Mouse (Mus musculus) CH12.LX (cell line): ENCODE data around the gene Plekhh3. TPM values are rescaled to one million over a fixed set of nuclear protein-coding genes. Genes with fewer than 3 reads are reported as not detected.

Source experiments
- DNase-seq: peaks from one replicate; pipeline ENCODE4 v3.0.0-alpha.2; 2013; ENCODE audit errors: extremely low read depth
- H3K27ac ChIP-seq: 2 replicates; pipeline ENCODE4 v1.5.1; 2012; ENCODE audit warnings: low read depth, mild to moderate bottlenecking, control low read depth, moderate library complexity; ENCODE audit not compliant: insufficient read depth
- H3K27me3 ChIP-seq: replicated peaks from 2 replicates; pipeline ENCODE3; 2012; ENCODE audit warnings: inconsistent platforms
- H3K36me3 ChIP-seq, 2 experiments: replicated peaks in 1 of 2; 2 replicates each; pipeline versions ENCODE3 to v1.6.1; 2012; ENCODE audit warnings: inconsistent platforms in 1 of 2, low read length in 1 of 2, mild to moderate bottlenecking in 1 of 2, mixed read lengths in 1 of 2, moderate library complexity in 1 of 2; ENCODE audit not compliant: control insufficient read depth in 1 of 2, insufficient read depth in 1 of 2
- H3K4me1 ChIP-seq, 2 experiments: 2 replicates each; pipeline ENCODE4 v1.6.1; 2012; ENCODE audit warnings: inconsistent platforms in 1 of 2, moderate library complexity in 1 of 2; ENCODE audit not compliant: insufficient read depth in 2 of 2, control insufficient read depth in 1 of 2
- H3K4me2 ChIP-seq: 2 replicates; pipeline ENCODE4 v1.6.1; 2012; ENCODE audit warnings: low read depth, mild to moderate bottlenecking, control low read depth; ENCODE audit not compliant: poor library complexity, insufficient read depth, severe bottlenecking
- H3K4me3 ChIP-seq, 3 experiments: fragments of 150-350 bp in 1 of 3; sonication (generic) in 1 of 3; replicated peaks in 1 of 3; 2 replicates each; pipeline versions ENCODE3 to v1.5.1; 2011 to 2012; ENCODE audit warnings: low read depth in 2 of 3, low read length in 2 of 3, mild to moderate bottlenecking in 2 of 3, moderate library complexity in 2 of 3, control low read depth in 1 of 3, improper control_type of control experiment in 1 of 3, inconsistent platforms in 1 of 3, mixed read lengths in 1 of 3; ENCODE audit not compliant: poor library complexity in 1 of 3
- H3K79me2 ChIP-seq: replicated peaks from 2 replicates; pipeline ENCODE4 v1.6.1; 2012; ENCODE audit warnings: mild to moderate bottlenecking, moderate library complexity; ENCODE audit not compliant: control insufficient read depth, poor library complexity, insufficient read depth, severe bottlenecking; ENCODE audit errors: extremely low read depth
- H3K9ac ChIP-seq: 2 replicates; pipeline ENCODE4 v1.6.1; 2012; ENCODE audit warnings: low read depth, mild to moderate bottlenecking, control low read depth, moderate library complexity; ENCODE audit not compliant: insufficient read depth
- H3K9me3 ChIP-seq: replicated peaks from 2 replicates; pipeline ENCODE3; 2012; ENCODE audit warnings: low read length, inconsistent platforms, mixed read lengths
- BHLHE40 ChIP-seq: IDR thresholded peaks from 2 replicates; pipeline ENCODE4 v1.6.1; 2011; ENCODE audit warnings: mild to moderate bottlenecking, low read depth, low read length, improper control_type of control experiment
- CTCF ChIP-seq, 2 experiments: IDR thresholded peaks in 1 of 2; conservative IDR thresholded peaks in 1 of 2; 2 replicates each; pipeline ENCODE4 v1.5.1; 2011 to 2012; ENCODE audit warnings: low read depth in 2 of 2, low read length in 2 of 2, improper control_type of control experiment in 1 of 2, inconsistent platforms in 1 of 2, mild to moderate bottlenecking in 1 of 2, moderate library complexity in 1 of 2
- GABPA ChIP-seq: IDR thresholded peaks from 2 replicates; pipeline ENCODE4 v1.6.1; 2012; ENCODE audit warnings: low read depth, low read length, improper control_type of control experiment, inconsistent platforms; ENCODE audit not compliant: insufficient replicate concordance
- HCFC1 ChIP-seq: IDR thresholded peaks from 2 replicates; pipeline ENCODE4 v1.6.1; 2012; ENCODE audit warnings: low read depth, mild to moderate bottlenecking, inconsistent platforms, low read length, improper control_type of control experiment
- JUN ChIP-seq: IDR thresholded peaks from 2 replicates; pipeline ENCODE4 v1.6.1; 2011; ENCODE audit warnings: low read depth, mild to moderate bottlenecking, low read length, improper control_type of control experiment, moderate library complexity; ENCODE audit not compliant: insufficient read depth
- JUND ChIP-seq: conservative IDR thresholded peaks from 2 replicates; pipeline ENCODE4 v1.6.1; 2011; ENCODE audit warnings: low read depth, low read length, improper control_type of control experiment
- KAT2A ChIP-seq: IDR thresholded peaks from 2 replicates; pipeline ENCODE4 v1.6.1; 2012; ENCODE audit warnings: low read length, improper control_type of control experiment, inconsistent platforms; ENCODE audit not compliant: insufficient replicate concordance
- MAX ChIP-seq: IDR thresholded peaks from 2 replicates; pipeline ENCODE4 v1.6.1; 2011; ENCODE audit warnings: low read length, improper control_type of control experiment
- MAZ ChIP-seq: IDR thresholded peaks from 2 replicates; pipeline ENCODE4 v1.6.1; 2012; ENCODE audit warnings: low read depth, mild to moderate bottlenecking, inconsistent platforms, low read length, improper control_type of control experiment, moderate library complexity
- MEF2A ChIP-seq: IDR thresholded peaks from 2 replicates; pipeline ENCODE4 v1.6.1; 2014; ENCODE audit warnings: low read depth, mild to moderate bottlenecking, inconsistent platforms, low read length, improper control_type of control experiment, borderline replicate concordance
- MXI1 ChIP-seq: IDR thresholded peaks from 2 replicates; pipeline ENCODE4 v1.6.1; 2011; ENCODE audit warnings: mild to moderate bottlenecking, low read depth, low read length, improper control_type of control experiment
- MYC ChIP-seq: IDR thresholded peaks from 2 replicates; pipeline ENCODE4 v1.6.1; 2011; ENCODE audit warnings: low read depth, mild to moderate bottlenecking, improper control_type of control experiment, low read length
- NRF1 ChIP-seq: IDR thresholded peaks from 2 replicates; pipeline ENCODE4 v1.6.1; 2014; ENCODE audit warnings: low read depth, mild to moderate bottlenecking, inconsistent platforms, low read length, improper control_type of control experiment, moderate library complexity
- POLR2A ChIP-seq: IDR thresholded peaks from 2 replicates; pipeline ENCODE4 v1.6.1; 2011; ENCODE audit warnings: low read depth, mild to moderate bottlenecking, improper control_type of control experiment, low read length
- POLR2AphosphoS2 ChIP-seq: IDR thresholded peaks from 2 replicates; pipeline ENCODE4 v1.6.1; 2011; ENCODE audit warnings: low read depth, low read length, improper control_type of control experiment
- RAD21 ChIP-seq: IDR thresholded peaks from 2 replicates; pipeline ENCODE4 v1.6.1; 2011; ENCODE audit warnings: low read depth, mild to moderate bottlenecking, low read length, improper control_type of control experiment, moderate library complexity
- RCOR1 ChIP-seq: conservative IDR thresholded peaks from 2 replicates; pipeline ENCODE4 v1.6.1; 2012; ENCODE audit warnings: low read depth, mild to moderate bottlenecking, inconsistent platforms, low read length, improper control_type of control experiment
- SIN3A ChIP-seq: IDR thresholded peaks from 2 replicates; pipeline ENCODE4 v1.6.1; 2012; ENCODE audit warnings: low read length, improper control_type of control experiment, inconsistent platforms
- SMC3 ChIP-seq: IDR thresholded peaks from 2 replicates; pipeline ENCODE4 v1.6.1; 2011; ENCODE audit warnings: low read depth, low read length, improper control_type of control experiment
- USF1 ChIP-seq: IDR thresholded peaks from 2 replicates; pipeline ENCODE4 v1.6.1; 2014; ENCODE audit warnings: low read depth, mild to moderate bottlenecking, inconsistent platforms, low read length, improper control_type of control experiment
- ZC3H11A ChIP-seq: IDR thresholded peaks from 2 replicates; pipeline ENCODE4 v1.6.1; 2012; ENCODE audit warnings: low read depth, mild to moderate bottlenecking, inconsistent platforms, low read length, improper control_type of control experiment
- ZMIZ1 ChIP-seq: IDR thresholded peaks from 2 replicates; pipeline ENCODE4 v1.6.1; 2012; ENCODE audit warnings: low read depth, mild to moderate bottlenecking, inconsistent platforms, low read length, improper control_type of control experiment
- ZNF384 ChIP-seq: IDR thresholded peaks from 2 replicates; pipeline ENCODE4 v1.6.1; 2012; ENCODE audit warnings: low read depth, low read length, improper control_type of control experiment, inconsistent platforms
- dilution Hi-C: fragments of 300-500 bp; cut with MboI; formaldehyde crosslinking; loops from 2 replicates; pipeline ENCODE4 v1.14.3; 2020; ENCODE audit warnings: low sequenced_read_pairs; ENCODE audit not compliant: extremely low pct_unique_long_range_greater_than_20kb, extremely low pct_ligation_motif_present
- in situ Hi-C: fragments of 300-500 bp; cut with MboI; formaldehyde crosslinking; loops from 3 replicates; pipeline ENCODE4 v1.14.3; 2019; ENCODE audit warnings: low sequenced_read_pairs, low pct_ligation_motif_present, low pct_unique_long_range_greater_than_20kb, mixed read lengths
- polyA plus RNA-seq: library from polyadenylated mRNA; unstranded; fragments of >175 nt; gene quantifications from 2 replicates; pipeline ENCODE4 v1.2.1, GENCODE M21; 2012; ENCODE audit warnings: low read depth; ENCODE audit not compliant: insufficient read length
- total RNA-seq, 2 experiments: library from RNA; depleted of rRNA; stranded (reverse); fragments of 300-350 nt in 1 of 2; fragments of >200 nt in 1 of 2; gene quantifications; 2 replicates each; pipeline ENCODE4 v1.2.3; 2012 to 2014

The Plekhh3 gene
- total and polyA plus RNA-seq, 3 experiments = 2.9 to 20.3 (median 5.0) TPM

DNA sequence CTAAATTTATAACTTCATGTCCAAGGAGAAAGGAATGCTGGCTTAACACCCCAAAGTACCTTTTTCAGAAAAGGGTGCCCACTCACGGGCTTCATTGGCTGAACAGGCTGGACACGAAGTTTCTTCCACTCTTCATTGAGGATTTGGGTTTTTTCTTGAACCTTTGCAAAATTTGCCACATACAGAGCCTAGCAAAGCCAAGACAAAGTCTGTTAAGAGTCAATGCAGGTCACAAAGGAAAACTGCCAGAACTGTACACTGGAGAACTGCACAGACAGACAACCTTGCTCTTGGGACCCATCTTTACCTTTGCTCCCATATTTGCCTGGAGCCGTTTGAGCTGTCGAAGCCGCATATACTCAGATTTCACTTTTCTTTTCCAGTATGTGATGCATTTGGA lies 45.8 kb upstream of the Plekhh3 start:
- dilution Hi-C loops = no loop called here
- Histone ChIP-seq H3K4me3 (no peak overlapping the region), H3K9me3 (no peaks in the 10 kb centered on the region), H3K36me3 (peaks cover 29 to 65% of the 10 kb centered on the region in 2 experiments), H3K79me2 (peaks cover 5% of the 10 kb centered on the region), H3K27ac (no peak overlapping the region), H3K4me1 (peaks cover 2 to 21% of the 10 kb centered on the region in 2 experiments; a peak in 3 of 4 replicates), H3K27me3 (no peaks in the 10 kb centered on the region), H3K9ac (no peak overlapping the region), H3K4me2 (no peak overlapping the region)
- in situ Hi-C loops = loop anchor here (5.0 to 10.0 kb wide), 2 partner anchors 35 to 78 kb away; partner anchors contain the start of gene Vps25
- no peak for TF ChIP-seq SMC3
- TF ChIP-seq GABPA = no peak
- TF ChIP-seq, all 38 proteins: peak for 0
- no peak for DNase-seq

DNA sequence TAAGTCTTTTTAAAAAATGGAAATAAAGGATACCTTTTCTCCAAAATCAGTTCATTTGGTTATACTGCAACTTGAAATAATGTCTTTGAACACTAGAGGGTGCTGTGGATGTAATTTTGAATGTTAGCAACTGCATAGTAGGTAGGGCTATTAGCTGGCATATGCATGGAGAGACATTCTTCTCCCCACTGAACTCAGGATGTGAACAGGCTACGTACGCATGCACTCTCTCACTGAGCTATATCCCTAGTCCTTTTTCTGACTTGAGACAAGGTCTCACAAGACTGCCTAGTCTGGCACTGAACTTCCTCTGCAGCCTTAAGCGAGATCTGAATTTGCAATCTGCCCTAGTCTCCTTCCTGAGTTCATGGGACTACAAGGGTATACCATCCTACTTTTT lies 40.8 kb upstream of the Plekhh3 start:
- TF ChIP-seq ZMIZ1 (no peak), MYC (0 out of 2 replicates have a peak, but pooled peaks have one; percentile 55), JUND (peak; percentile 29; the same call in 1 of the 2 replicates), CTCF (conservative IDR thresholded peaks at IDR 0.05 in 1 of 2, IDR thresholded peaks at IDR 0.05 in 1 of 2; ENCODE audit: low read depth in 2 of 2, low read length in 2 of 2) (peak; percentile 76 to 96), SMC3 (peak; percentile 92), HCFC1 (no peak), POLR2AphosphoS2 (no peak), BHLHE40 (no peak), JUN (no peak), ZC3H11A (peak; percentile 44), RAD21 (peak; percentile 98)
- H3K36me3 ChIP-seq = peaks cover 53 to 80% of the 10 kb centered on the region in 2 experiments
- H3K4me3 ChIP-seq = no peak overlapping the region
- no peak overlapping the region for H3K4me2 ChIP-seq
- H3K27ac ChIP-seq = no peak overlapping the region
- H3K27me3 ChIP-seq = no peaks in the 10 kb centered on the region
- H3K9me3 ChIP-seq = no peaks in the 10 kb centered on the region
- H3K79me2 ChIP-seq = no peaks in the 10 kb centered on the region
- H3K4me1 ChIP-seq = peaks cover 0 to 4% of the 10 kb centered on the region in 2 experiments; a peak in 2 of 4 replicates
- in situ Hi-C loops = loop anchor here (10.0 kb wide), 1 partner anchor 83 kb away; no protein-coding TSS in a partner anchor
- peak; percentile 87 for DNase-seq
- no peak overlapping the region for H3K9ac ChIP-seq
- dilution Hi-C loops = no loop called here

DNA sequence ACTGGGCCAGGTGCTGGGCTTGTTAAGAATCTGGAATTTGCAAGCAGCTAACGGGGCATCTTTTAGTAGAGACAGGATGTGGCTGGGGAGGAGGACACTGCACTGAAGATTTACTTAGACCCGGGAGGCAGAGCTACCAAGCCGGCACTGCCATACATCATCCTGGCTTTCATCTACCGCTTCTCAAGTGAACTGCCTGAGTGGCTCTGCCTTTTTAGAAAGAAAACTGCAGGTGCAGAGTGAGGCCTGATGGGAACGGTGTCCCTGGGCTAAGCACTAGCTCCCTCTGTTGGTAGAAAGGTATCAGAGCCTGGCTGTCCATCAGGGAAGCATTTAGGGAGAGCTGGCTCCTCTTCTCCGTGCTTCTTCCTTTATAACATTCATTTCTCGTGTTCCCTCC lies 29.8 kb upstream of the Plekhh3 start:
- DNase-seq = peak; percentile 79
- Histone ChIP-seq H3K36me3 (peaks cover 51 to 88% of the 10 kb centered on the region in 2 experiments), H3K9ac (no peak overlapping the region), H3K4me1 (peaks cover 3 to 13% of the 10 kb centered on the region in 2 experiments; a peak in 3 of 4 replicates), H3K79me2 (no peaks in the 10 kb centered on the region), H3K4me3 (no peak overlapping the region), H3K27ac (no peak overlapping the region), H3K4me2 (no peak overlapping the region), H3K9me3 (no peaks in the 10 kb centered on the region), H3K27me3 (no peaks in the 10 kb centered on the region)
- in situ Hi-C loops (no loop called here), dilution Hi-C loops (no loop called here)
- TF ChIP-seq JUN = no peak
- no peak for TF ChIP-seq USF1
- 0 out of 2 replicates have a peak, but pooled peaks have one; percentile 42 for TF ChIP-seq POLR2A
- TF ChIP-seq NRF1 = 0 out of 2 replicates have a peak, but pooled peaks have one; percentile 17
- peak; percentile 9; the same call in 1 of the 2 replicates for TF ChIP-seq MXI1
- TF ChIP-seq MAX = peak; percentile 49; the same call in 1 of the 2 replicates
- peak; percentile 95 for TF ChIP-seq SMC3
- TF ChIP-seq RAD21 = peak; percentile 94
- TF ChIP-seq MYC = peak; percentile 72
- TF ChIP-seq MEF2A = peak; percentile 70; the same call in 1 of the 2 replicates
- TF ChIP-seq GABPA = no peak
- no peak for TF ChIP-seq RCOR1
- no peak for TF ChIP-seq KAT2A
- peak; percentile 56; the same call in 1 of the 2 replicates for TF ChIP-seq SIN3A
- peak; percentile 47; the same call in 1 of the 2 replicates for TF ChIP-seq HCFC1
- 0 out of 2 replicates have a peak, but pooled peaks have one; percentile 33 for TF ChIP-seq BHLHE40
- peak; percentile 26; the same call in 1 of the 2 replicates for TF ChIP-seq ZNF384
- 0 out of 2 replicates have a peak, but pooled peaks have one; percentile 32 for TF ChIP-seq MAZ
- TF ChIP-seq CTCF (conservative IDR thresholded peaks at IDR 0.05 in 1 of 2, IDR thresholded peaks at IDR 0.05 in 1 of 2; ENCODE audit: low read depth in 2 of 2, low read length in 2 of 2) = peak; percentile 87 to 97
